Mouse (Mus musculus) liver, adult 2 months (tissue): ENCODE measurements around the gene Smoc2. TPM values are rescaled to one million over a fixed set of nuclear protein-coding genes. Genes with fewer than 3 reads are reported as not detected.

ENCODE experiments used
- DNase-seq: peaks from one replicate; pipeline ENCODE4 v3.0.0-alpha.2; 2011; ENCODE audit warnings: low read depth, low spot score; ENCODE audit errors: extremely low read depth
- H3K27ac ChIP-seq: fragments of 200-500 bp; replicated peaks from 2 replicates; pipeline ENCODE4 v1.5.1; 2012; ENCODE audit warnings: low read depth, mild to moderate bottlenecking, control low read depth, inconsistent platforms, low read length; ENCODE audit not compliant: insufficient read depth
- H3K27me3 ChIP-seq: fragments of 200-500 bp; 2 replicates; pipeline ENCODE4 v1.6.1; 2012; ENCODE audit warnings: mild to moderate bottlenecking, moderate library complexity, low read length, inconsistent platforms; ENCODE audit not compliant: control insufficient read depth, insufficient read depth
- H3K36me3 ChIP-seq: fragments of 200-500 bp; 2 replicates; pipeline ENCODE4 v1.6.1; 2012; ENCODE audit warnings: low read length, inconsistent platforms; ENCODE audit not compliant: control insufficient read depth, insufficient read depth
- H3K4me1 ChIP-seq: fragments of 200-500 bp; 2 replicates; pipeline ENCODE4 v1.6.1; 2011; ENCODE audit warnings: low read length; ENCODE audit not compliant: control insufficient read depth, insufficient read depth
- H3K4me3 ChIP-seq: fragments of 200-500 bp; 2 replicates; pipeline ENCODE4 v1.5.1; 2011; ENCODE audit warnings: low read depth, mild to moderate bottlenecking, control low read depth, low read length, moderate library complexity; ENCODE audit not compliant: insufficient read depth
- H3K79me2 ChIP-seq: fragments of 200-500 bp; 2 replicates; pipeline ENCODE4 v1.6.1; 2012; ENCODE audit warnings: inconsistent platforms, mild to moderate bottlenecking, low read length, moderate library complexity; ENCODE audit not compliant: control insufficient read depth, insufficient read depth
- H3K9ac ChIP-seq: fragments of 200-500 bp; 2 replicates; pipeline ENCODE4 v1.6.1; 2012; ENCODE audit warnings: low read depth, mild to moderate bottlenecking, control low read depth, inconsistent platforms, low read length
- CTCF ChIP-seq: fragments of 200-500 bp; IDR thresholded peaks from 2 replicates; pipeline ENCODE4 v1.5.1; 2011; ENCODE audit warnings: low read depth, low read length, control low read depth
- POLR2A ChIP-seq: fragments of 200-500 bp; IDR thresholded peaks from 2 replicates; pipeline ENCODE4 v1.6.1; 2011; ENCODE audit warnings: low read length, control low read depth; ENCODE audit not compliant: insufficient read depth; ENCODE audit errors: extremely low read depth
- WGBS: fragments of 180-500 bp; shearing (Covaris S2); methylation state at CpG from one replicate; pipeline ENCODE4 v1.1.7; 2018; 5-methylcytosine and 5-hydroxymethylcytosine counted together
- polyA plus RNA-seq: library from polyadenylated mRNA; depleted of rRNA; stranded (reverse); fragments of >200 nt; gene quantifications from 2 replicates; pipeline ENCODE4 v1.2.3, GENCODE M21; 2012
- total RNA-seq: library from RNA; depleted of rRNA; stranded (reverse); fragments of >200 nt; gene quantifications from 2 replicates; pipeline ENCODE4 v1.2.3, GENCODE M21; 2014

Smoc2 gene
- total and polyA plus RNA-seq, 2 experiments: 3.6 to 3.9 TPM

GRCm38 (mm10) chr17:14378692-14379446 lies 99.6 kb downstream of the Smoc2 start:
- no peaks in the 10 kb centered on the region for H3K79me2 ChIP-seq
- 73% methylated on average over 17 of the region's 17 CpGs for WGBS
- H3K27me3 ChIP-seq: no peaks in the 10 kb centered on the region
- H3K4me1 ChIP-seq: no peaks in the 10 kb centered on the region
- H3K9ac ChIP-seq: no peak overlapping the region
- H3K27ac ChIP-seq: no peak overlapping the region
- no peak for DNase-seq
- TF ChIP-seq CTCF (no peak), POLR2A (no peak)
- H3K36me3 ChIP-seq: no peaks in the 10 kb centered on the region
- H3K4me3 ChIP-seq: no peak overlapping the region

- no peak for DNase-seq
- TF ChIP-seq CTCF (no peak), POLR2A (no peak)
These were observed 100.2 kb downstream of the Smoc2 start for GRCm38 (mm10) chr17:14379518-14379917.

DNA sequence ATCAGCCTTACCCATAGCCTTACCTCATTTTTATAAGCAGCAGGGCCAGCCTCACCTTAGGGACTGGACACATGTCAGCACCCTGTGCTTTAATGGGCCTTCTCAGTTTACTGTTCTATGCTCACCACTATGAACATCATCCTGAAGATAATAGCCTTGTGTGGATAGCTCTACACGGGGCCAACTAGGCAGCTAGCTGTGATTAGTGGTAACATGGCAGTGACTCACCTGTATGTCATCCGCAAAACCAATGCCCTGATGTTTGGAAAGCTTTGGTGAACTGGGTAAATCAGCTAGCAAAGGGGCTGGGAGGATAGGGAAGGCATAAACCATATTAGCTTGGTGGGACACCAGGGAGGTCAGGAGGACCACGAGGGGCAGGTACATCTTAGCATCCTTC lies 100.7 kb downstream of the Smoc2 start:
- no peak for TF ChIP-seq CTCF
- Histone ChIP-seq H3K27ac (no peak overlapping the region), H3K27me3 (no peaks in the 10 kb centered on the region), H3K36me3 (no peaks in the 10 kb centered on the region), H3K9ac (no peak overlapping the region), H3K4me1 (no peaks in the 10 kb centered on the region), H3K4me3 (no peak overlapping the region), H3K79me2 (no peaks in the 10 kb centered on the region)
- no peak for DNase-seq
- 87% methylated on average over 3 of the region's 3 CpGs for WGBS

More at GRCm38 (mm10) chr17:14379518-14379917, 100.2 kb downstream of the Smoc2 start:
- Histone ChIP-seq H3K4me1 (no peaks in the 10 kb centered on the region), H3K27me3 (no peaks in the 10 kb centered on the region), H3K36me3 (no peaks in the 10 kb centered on the region), H3K27ac (no peak overlapping the region), H3K79me2 (no peaks in the 10 kb centered on the region), H3K9ac (no peak overlapping the region), H3K4me3 (no peak overlapping the region)
- WGBS: 77% methylated on average over 2 of the region's 2 CpGs

GRCm38 (mm10) chr17:14380526-14380925 lies 101.2 kb downstream of the Smoc2 start:
- Histone ChIP-seq H3K79me2 (no peaks in the 10 kb centered on the region), H3K9ac (no peak overlapping the region), H3K27ac (no peak overlapping the region), H3K4me1 (no peaks in the 10 kb centered on the region), H3K27me3 (no peaks in the 10 kb centered on the region), H3K4me3 (no peak overlapping the region), H3K36me3 (no peaks in the 10 kb centered on the region)
- WGBS: 85% methylated on average over 12 of the region's 12 CpGs
- no peak for DNase-seq
- no peak for TF ChIP-seq POLR2A

DNA sequence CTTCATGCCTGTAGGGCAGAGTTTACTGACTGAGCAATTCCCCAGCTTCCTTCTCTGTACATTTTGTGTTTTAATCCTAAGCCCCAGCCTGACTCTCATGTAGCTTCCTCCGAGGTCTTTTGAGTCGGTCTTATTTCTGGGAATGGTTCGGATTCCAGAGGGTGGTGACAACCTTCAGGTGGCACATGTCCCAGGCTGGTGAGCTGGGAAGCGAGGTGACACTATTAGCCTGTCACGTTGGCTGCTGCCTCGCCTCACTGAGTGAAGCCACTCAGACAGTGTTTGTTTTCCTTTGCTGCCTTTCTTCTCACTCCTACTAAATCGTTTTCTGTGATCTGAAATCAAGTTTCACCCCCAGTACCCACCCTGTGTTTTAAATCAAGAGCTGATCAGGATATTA lies 102.2 kb downstream of the Smoc2 start:
- WGBS: 39% methylated on average over 7 of the region's 7 CpGs
- Histone ChIP-seq H3K27me3 (no peaks in the 10 kb centered on the region), H3K27ac (no peak overlapping the region), H3K36me3 (no peaks in the 10 kb centered on the region), H3K79me2 (no peaks in the 10 kb centered on the region), H3K4me1 (no peaks in the 10 kb centered on the region), H3K4me3 (no peak overlapping the region), H3K9ac (no peak overlapping the region)
- DNase-seq: no peak
- no peak for TF ChIP-seq POLR2A
- TF ChIP-seq CTCF: no peak

DNA sequence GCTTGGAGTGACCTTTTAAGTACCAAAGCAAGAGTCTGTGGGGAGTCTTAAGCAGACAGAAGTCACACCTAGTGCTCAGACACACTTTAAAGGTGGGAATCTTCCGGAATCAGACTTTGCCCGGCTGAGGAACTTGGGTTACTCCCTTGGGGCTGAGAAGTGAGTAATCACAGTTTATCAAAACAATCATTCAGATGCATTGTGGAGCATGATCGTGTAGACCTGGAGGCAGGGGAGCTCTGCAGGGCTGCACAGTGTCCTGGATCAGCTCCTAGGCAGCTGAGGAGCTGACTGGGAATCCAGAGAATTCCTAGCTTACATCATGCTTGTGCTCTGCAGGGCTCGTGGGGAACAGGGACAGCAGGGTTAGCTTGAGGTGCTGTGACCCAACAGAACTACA lies 104.7 kb downstream of the Smoc2 start:
- TF ChIP-seq POLR2A: no peak
- no peaks in the 10 kb centered on the region for H3K79me2 ChIP-seq

More for the DNA sequence above, 104.7 kb downstream of the Smoc2 start:
- H3K9ac ChIP-seq: no peak overlapping the region
- no peaks in the 10 kb centered on the region for H3K27me3 ChIP-seq
- 87% methylated on average over 4 of the region's 4 CpGs for WGBS
- no peaks in the 10 kb centered on the region for H3K4me1 ChIP-seq
- no peak for DNase-seq
- H3K36me3 ChIP-seq: no peaks in the 10 kb centered on the region
- no peak overlapping the region for H3K27ac ChIP-seq
- H3K4me3 ChIP-seq: no peak overlapping the region
